Mouse (Mus musculus) left cerebral cortex, postnatal 14 days (tissue): Measurements from ENCODE around the gene Ikzf3. TPM values are rescaled to one million over a fixed set of nuclear protein-coding genes. Genes with fewer than 3 reads are reported as not detected.

Experiments
- DNase-seq, 2 experiments: peaks; one replicate each; pipeline ENCODE4 v3.0.0; 2021 to 2022; ENCODE audit warnings: low spot score in 2 of 2, mixed read lengths in 1 of 2
- intact Hi-C: fragments of 180-260 bp; cut with DNase I; formaldehyde crosslinking; loops from one replicate; pipeline ENCODE4 v1.15.1; 2025
- total RNA-seq, 2 experiments: library from RNA; stranded (reverse); gene quantifications; 2 replicates each; pipeline ENCODE4 v1.2.3; 2021

Gene Ikzf3
- total RNA-seq, 2 experiments from 2014 or later = 0.21 to 0.62 TPM

GRCm38 (mm10) chr11:98580301-98581121, 34.7 kb upstream of the Ikzf3 start:
- intact Hi-C loops = no loop called here
- no peak for DNase-seq

- no peak for DNase-seq
- intact Hi-C loops = no loop called here
Observed at GRCm38 (mm10) chr11:98577776-98578175, 31.9 kb upstream of the Ikzf3 start.

GRCm38 (mm10) chr11:98569461-98569860, 23.6 kb upstream of the Ikzf3 start:
- DNase-seq = no peak
- intact Hi-C loops = no loop called here

GRCm38 (mm10) chr11:98568326-98568725, 22.5 kb upstream of the Ikzf3 start:
- intact Hi-C loops = no loop called here

GRCm38 (mm10) chr11:98563921-98564414, 18.1 kb upstream of the Ikzf3 start:
- no peak for DNase-seq
- intact Hi-C loops = no loop called here

More at GRCm38 (mm10) chr11:98568326-98568725, 22.5 kb upstream of the Ikzf3 start:
- no peak for DNase-seq

GRCm38 (mm10) chr11:98563025-98563424, 17.2 kb upstream of the Ikzf3 start:
- DNase-seq = no peak
- intact Hi-C loops = no loop called here

GRCm38 (mm10) chr11:98560942-98561341, 15.1 kb upstream of the Ikzf3 start:
- intact Hi-C loops = no loop called here
- no peak for DNase-seq

GRCm38 (mm10) chr11:98555124-98555700, 9.4 kb upstream of the Ikzf3 start:
- intact Hi-C loops = no loop called here
- DNase-seq = no peak

- DNase-seq = no peak
- intact Hi-C loops = no loop called here
Observed at GRCm38 (mm10) chr11:98553966-98554365, 8.1 kb upstream of the Ikzf3 start.

GRCm38 (mm10) chr11:98550975-98551828, 5.4 kb upstream of the Ikzf3 start, which contains the start of gene Zpbp2:
Zpbp2 (plus strand) TSS chr11:98551097.
- peak; percentile 89 to 90 for DNase-seq
- intact Hi-C loops = no loop called here

- intact Hi-C loops = no loop called here
- no peak for DNase-seq
Observed at GRCm38 (mm10) chr11:98550311-98550974, 4.6 kb upstream of the Ikzf3 start.

- intact Hi-C loops = no loop called here
- DNase-seq = no peak
Observed at GRCm38 (mm10) chr11:98549363-98549762, 3.5 kb upstream of the Ikzf3 start.

GRCm38 (mm10) chr11:98547308-98547693, 1.5 kb upstream of the Ikzf3 start:
- no peak for DNase-seq
- intact Hi-C loops = no loop called here

GRCm38 (mm10) chr11:98546529-98547307, 887 bp upstream of the Ikzf3 start:
- no peak for DNase-seq
- intact Hi-C loops = no loop called here

- intact Hi-C loops = no loop called here
- no peak for DNase-seq
Observed at GRCm38 (mm10) chr11:98544890-98545677, 747 bp downstream of the Ikzf3 start.

GRCm38 (mm10) chr11:98543414-98543813, 2.4 kb downstream of the Ikzf3 start:
- no peak for DNase-seq
- intact Hi-C loops = no loop called here

GRCm38 (mm10) chr11:98542553-98542952, 3.3 kb downstream of the Ikzf3 start:
- no peak for DNase-seq
- intact Hi-C loops = no loop called here

- no peak for DNase-seq
- intact Hi-C loops = no loop called here
Observed at GRCm38 (mm10) chr11:98540319-98540718, 5.5 kb downstream of the Ikzf3 start.
